Mouse (Mus musculus): ENCODE data around the gene Loxl3.

Gene Loxl3

GRCm38 (mm10) chr6:83054074-83054851 lies 20.3 kb downstream of the Loxl3 start, which contains the start of gene Aup1:
Gene Aup1, plus strand, starts transcription at chr6:83054521.
- peak; percentile 96 for DNase-seq

DNA sequence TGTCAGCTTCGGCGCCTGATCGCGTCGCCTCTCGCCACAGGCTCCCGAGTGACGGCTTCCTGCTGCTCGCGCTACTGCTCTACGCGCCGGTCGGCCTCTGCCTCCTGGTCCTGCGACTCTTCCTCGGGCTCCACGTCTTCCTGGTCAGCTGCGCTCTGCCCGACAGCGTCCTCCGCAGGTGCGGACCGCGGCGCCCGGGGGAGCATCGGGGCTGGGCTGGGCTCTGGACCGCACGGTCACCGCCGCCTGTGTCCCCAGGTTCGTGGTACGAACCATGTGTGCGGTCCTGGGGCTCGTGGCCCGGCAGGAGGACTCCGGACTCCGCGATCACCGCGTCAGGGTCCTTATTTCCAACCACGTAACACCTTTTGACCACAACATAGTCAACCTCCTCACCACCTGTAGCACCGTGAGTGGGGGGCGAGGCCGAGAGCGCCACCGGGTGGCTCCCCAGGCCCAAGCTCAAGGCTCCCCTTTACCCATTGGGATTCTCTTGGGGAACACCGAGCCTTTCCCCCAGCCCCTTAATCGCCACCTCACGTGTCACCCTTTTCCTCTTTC lies 21.0 kb downstream of the Loxl3 start, which contains the start of gene Htra2:
Gene Htra2 (minus strand): TSS at position 403 of the 561 bp plus-strand sequence.
- DNase-seq = peak; percentile 64

GRCm38 (mm10) chr6:83057790-83058189 lies 23.8 kb downstream of the Loxl3 start, which contains the start of gene Dqx1:
Gene Dqx1, plus strand, starts transcription at chr6:83057844.
- DNase-seq = peak; percentile 62

GRCm38 (mm10) chr6:83058725-83059124 lies 24.8 kb downstream of the Loxl3 start:
- DNase-seq = no peak

- DNase-seq = no peak
These were observed 32.0 kb downstream of the Loxl3 start for GRCm38 (mm10) chr6:83065995-83066394.

DNA sequence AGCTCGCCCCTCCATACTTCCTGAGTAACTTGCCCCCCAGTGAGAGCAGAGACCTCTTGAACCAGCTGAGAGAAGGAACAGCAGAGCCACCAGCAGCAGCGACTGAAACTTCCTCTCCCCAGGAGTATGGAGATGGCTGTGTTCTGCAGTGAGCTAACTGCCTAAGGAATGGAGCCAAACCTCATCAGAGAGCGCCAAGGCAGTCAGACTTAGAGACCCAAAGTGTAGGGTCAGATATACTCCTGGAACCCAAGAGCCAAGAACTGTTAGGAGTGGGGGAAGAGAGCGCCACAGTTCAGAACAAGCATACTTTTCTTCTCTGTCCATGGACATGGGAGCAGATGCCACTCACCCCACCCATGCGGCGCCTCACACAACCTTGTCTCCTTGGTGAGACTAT lies 32.5 kb downstream of the Loxl3 start:
- DNase-seq = no peak

DNA sequence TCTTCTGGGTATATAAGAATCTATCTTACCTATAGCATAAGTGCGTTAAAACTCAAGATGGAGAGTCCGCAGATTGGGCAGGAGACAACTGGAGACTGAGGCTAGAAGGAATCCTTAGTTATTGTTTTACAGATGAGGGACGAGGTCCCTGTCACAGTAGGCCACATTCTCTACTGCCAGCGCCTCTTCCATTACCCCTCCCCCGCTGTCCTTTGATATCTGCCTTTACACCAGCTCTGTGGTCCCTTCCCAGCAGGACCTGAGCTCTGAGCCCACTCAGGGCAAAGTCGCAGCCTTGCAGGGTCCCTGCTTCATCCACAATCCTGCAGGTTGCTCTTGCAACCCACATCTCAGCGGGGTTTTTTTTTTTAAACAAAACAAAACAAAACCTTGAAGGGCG lies 34.2 kb downstream of the Loxl3 start:
- DNase-seq = no peak

DNA sequence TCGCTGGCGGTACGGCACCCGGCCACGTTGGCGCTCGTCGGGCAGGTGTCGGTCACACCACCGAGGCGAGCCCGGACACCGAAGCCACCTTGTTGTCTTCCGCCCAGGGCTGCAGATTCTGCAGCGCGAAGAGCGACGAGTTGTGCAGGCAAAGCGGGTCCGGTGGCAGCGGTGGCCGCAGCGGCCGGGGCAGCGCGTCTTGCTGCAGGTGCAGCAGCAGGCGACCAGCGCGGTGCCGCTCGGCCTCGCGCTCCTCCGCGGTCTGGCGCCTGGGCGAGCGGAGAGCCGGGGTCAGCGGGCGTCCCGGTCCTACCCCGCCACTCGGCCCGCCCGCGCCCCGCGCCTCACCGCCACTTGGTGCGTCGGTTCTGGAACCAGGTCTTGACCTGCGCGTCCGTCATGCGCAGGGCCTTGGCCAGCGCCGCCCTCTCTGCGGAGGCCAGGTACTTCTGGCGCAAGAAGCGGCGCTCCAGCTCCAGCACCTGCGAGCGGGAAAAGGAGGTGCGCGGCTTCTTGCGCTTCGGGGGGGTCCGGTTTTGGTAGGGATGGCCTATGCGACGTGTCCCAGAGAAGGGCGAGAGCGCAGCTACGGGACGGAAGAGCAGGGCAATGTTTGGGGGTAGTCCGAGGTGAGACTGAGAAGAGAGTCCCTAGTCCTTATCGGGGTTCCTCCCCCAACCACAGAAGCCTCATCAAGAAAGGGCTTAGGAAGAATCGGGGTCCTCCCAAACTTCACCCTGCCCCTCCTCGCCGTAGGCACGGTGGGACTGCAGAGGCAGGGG lies 34.9 kb downstream of the Loxl3 start:
- DNase-seq = no peak

GRCm38 (mm10) chr6:83069488-83070246 lies 35.7 kb downstream of the Loxl3 start:
- DNase-seq = no peak

- no peak for DNase-seq
These were observed 36.1 kb downstream of the Loxl3 start, which contains the start of gene Tlx2 for GRCm38 (mm10) chr6:83070247-83070310. Gene Tlx2, minus strand, starts transcription at chr6:83070293.

GRCm38 (mm10) chr6:83070311-83071219 lies 36.6 kb downstream of the Loxl3 start:
- DNase-seq = no peak

- DNase-seq = no peak
These were observed 37.2 kb downstream of the Loxl3 start for GRCm38 (mm10) chr6:83071220-83071619.

DNA sequence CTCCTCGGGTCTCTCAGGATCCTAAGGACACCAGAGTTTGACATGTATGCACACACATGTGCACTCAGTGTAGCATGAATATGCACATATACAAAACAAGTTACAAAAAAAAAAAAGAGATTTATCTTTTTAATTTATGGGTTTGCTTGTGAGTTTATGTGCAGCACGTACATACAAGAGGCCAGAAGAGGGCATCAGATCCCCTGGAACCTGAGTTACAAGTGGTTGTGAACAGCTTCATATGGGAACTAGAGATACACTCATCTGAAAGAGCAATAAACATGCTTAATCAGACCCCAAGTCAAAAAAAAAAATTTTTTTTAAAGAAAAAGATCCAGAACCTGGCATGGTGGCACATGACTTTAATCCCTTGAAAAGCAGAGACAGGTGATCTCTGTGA lies 41.0 kb downstream of the Loxl3 start:
- no peak for DNase-seq

DNA sequence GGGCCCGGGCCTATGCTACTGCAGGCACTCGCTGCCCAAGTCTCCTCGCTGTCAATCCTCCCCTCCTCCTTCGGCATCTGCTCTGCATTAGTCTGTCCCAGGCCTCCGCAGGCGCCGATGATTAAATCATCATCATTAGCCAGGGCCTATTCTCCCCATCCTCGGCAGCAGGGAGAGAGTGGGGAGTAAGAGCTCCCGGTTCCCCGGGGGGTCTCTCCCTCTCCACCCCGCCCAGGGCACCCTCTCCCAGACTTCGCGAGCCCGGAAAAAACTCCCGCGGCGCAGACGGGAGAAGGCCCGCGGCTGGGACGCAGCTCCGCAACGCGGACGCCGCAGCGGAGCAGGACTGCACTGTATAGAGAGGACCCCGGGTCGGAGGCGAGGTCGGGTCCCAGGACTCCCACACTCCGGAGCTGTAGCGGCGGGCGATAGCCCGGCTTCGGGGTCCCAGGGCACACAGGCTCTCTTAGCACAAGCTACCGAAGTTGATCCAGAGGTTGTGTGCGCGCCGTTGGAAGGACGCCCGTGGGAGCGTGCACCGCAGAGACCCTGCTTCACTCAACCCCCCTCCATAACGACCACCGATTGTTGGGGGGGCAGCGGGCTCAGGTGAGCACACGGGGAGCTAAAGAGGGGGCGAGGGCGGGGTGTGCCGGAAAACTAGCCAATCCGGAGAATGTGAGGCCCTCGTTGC lies 43.8 kb downstream of the Loxl3 start, which contains the start of gene Pcgf1:
Gene Pcgf1 (plus strand): TSS at position 240 of the 694 bp plus-strand sequence.
- peak; percentile 75 for DNase-seq

- peak; percentile 99 for DNase-seq
These were observed 44.4 kb downstream of the Loxl3 start for GRCm38 (mm10) chr6:83078324-83078858.

DNA sequence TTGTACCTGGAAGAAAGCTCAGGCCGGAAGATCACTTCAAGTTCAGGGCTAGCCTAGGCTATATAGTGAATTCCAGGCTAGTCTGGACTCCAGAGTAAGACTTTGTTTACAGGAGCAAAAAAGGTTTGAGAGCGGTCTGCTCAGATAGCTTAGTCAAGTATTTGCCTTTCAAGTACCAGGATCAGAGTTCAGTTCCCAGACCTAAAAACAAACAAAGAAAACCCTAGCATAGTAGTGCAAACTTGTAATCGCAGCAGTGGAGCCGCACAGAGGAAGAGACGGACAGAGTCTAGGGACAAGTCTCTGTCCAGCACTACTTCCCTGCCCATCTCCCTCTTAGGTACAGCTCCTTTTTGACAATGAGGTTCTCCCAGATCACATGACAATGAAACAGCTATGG lies 46.2 kb downstream of the Loxl3 start:
- no peak for DNase-seq

GRCm38 (mm10) chr6:83083497-83083896 lies 49.5 kb downstream of the Loxl3 start:
- no peak for DNase-seq

DNA sequence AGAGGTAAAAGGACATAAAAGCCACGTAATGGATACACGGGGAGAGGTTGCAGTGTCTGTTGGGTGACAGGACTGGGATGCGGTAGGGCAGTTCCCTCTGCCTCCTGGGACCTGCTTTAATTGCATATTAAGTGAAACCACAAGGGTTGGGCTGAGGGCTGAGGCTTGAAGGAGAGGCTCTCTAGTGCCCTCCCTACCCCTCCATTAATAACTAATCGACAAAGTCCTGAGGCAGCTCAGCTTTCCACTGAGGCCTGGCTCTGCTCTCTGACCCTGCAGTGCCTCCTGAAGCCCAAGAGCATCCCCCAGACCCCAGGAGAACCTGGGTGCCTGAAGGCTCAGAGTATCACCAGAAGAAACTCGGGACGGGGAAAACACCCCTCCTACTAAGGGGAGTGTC lies 50.5 kb downstream of the Loxl3 start:
- DNase-seq = no peak

DNA sequence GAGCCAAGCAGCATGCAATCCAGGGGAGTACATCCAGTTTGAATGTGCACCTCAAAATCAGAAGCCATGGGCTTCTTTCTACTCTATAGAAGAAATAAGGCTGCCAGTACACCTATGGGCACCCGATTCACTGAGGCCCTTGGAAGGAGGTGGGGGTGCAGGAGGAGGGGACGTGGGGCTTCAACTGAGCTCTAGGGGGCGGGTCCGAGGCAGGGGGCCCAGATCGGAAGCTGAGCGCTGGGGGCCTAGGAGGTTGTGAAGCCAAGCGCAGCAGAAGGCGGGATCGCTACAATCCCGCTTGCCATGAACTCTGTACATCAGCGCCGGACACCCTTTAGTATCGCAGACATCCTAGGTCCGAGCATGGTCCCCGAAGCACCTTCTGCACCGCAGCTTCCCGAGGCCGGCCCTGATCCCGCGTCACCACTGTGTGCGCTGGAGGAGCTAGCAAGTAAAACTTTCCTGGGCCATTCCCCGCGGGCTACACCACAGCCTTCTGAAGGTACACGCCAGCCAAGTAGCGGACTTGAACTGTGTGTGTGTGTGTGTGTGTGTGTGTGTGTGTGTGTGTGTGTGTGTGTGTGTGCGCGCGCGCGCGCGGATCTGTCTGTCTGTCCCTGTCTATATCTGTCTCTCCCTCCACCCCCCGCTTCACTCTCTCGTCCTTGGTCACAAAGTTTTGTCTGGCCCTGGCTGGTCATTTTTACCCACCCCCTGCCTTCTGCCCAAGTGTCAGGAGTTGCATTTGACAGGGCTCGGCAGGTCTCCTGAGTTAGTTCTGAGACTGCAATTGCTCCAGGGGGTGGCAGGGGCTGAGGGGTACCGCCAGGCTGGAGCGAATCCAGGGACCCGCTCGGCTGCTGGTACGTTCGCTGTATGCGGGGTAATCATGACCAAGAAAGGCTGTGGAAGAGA lies 52.4 kb downstream of the Loxl3 start, which contains the start of gene Lbx2:
Gene Lbx2 (plus strand): TSS at position 247 of the 915 bp plus-strand sequence.
- no peak for DNase-seq
